Comparison of ENCODE assay signal across 19 mouse cellular contexts in the genomic region with DNA sequence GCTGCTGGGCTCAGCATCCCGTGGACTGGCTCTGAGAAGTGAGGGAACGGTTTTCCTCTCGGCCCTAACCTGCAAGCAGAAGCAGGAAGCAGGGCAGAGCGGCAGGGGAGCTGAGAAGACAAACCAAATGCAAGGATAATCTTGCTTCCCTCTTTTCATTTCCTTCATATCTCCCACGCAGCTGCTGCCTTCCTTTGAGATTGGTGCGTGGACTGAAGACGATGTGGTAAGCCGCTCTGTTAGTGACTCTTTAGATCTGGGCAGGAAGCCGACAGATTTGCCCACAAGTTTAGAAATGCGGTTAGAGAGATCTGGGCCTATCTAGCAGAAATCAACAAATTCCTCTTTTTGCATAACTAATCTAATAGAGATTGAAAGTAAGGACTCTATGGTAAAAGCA.
DNase-seq lines count a peak whose midpoint lies in the region; ATAC-seq and TF ChIP-seq lines count a peak whose summit lies in the region.
"Had no signal": no experiment of that assay in that cellular context is flagged by ENCODE, and none has a peak within 500 bp of the region (broad histone marks: within the 10 kb centered on the region; RNA-seq: fewer than 3 reads in every experiment).

No protein-coding gene starts in this region.

- H3K27me3 ChIP-seq in hindbrain, postnatal 0 days (ENCODE audit: insufficient read depth, low read length), result no peaks in the 10 kb centered on the region
- H3K27me3 ChIP-seq: heart, embryonic 12.5 days; limb, embryonic 13.5 days; liver, embryonic 15.5 days had no signal

- no peak overlapping the region for H3K9ac ChIP-seq in hindbrain, postnatal 0 days (replicated peaks; ENCODE audit: low read length)
- H3K9ac ChIP-seq: forebrain, postnatal 0 days; heart, embryonic 12.5 days; limb, embryonic 13.5 days; liver, embryonic 15.5 days had no signal

- H3K4me1 ChIP-seq in hindbrain, postnatal 0 days (ENCODE audit: insufficient read depth, low read length), result no peaks in the 10 kb centered on the region
- H3K4me1 ChIP-seq: liver, embryonic 15.5 days had no signal

- WGBS in hindbrain, postnatal 0 days, result 84% methylated on average over 10 of the region's 10 CpGs

- H3K36me3 ChIP-seq in hindbrain, postnatal 0 days (ENCODE audit: insufficient read depth, low read length), result no peaks in the 10 kb centered on the region

- no peaks in the 10 kb centered on the region for H3K9me3 ChIP-seq in hindbrain, postnatal 0 days (ENCODE audit: low read length)
- H3K9me3 ChIP-seq: heart, embryonic 12.5 days; limb, embryonic 13.5 days; liver, embryonic 15.5 days had no signal

- no peak overlapping the region for H3K4me3 ChIP-seq in hindbrain, postnatal 0 days (ENCODE audit: low read length)
- H3K4me3 ChIP-seq: heart, embryonic 12.5 days; layer of hippocampus, adult 2 months; limb, embryonic 13.5 days; liver, embryonic 15.5 days had no signal

- peak; percentile 81 for ATAC-seq in frontal cortex, adult (ENCODE audit: low TSS enrichment)
- peak; percentile 88 for ATAC-seq in megakaryocyte progenitor cell, adult 5-6 weeks (replicated peaks; ENCODE audit: poor library complexity)
- ATAC-seq in hindbrain, postnatal 0 days, result no peak
- ATAC-seq: forebrain, postnatal 0 days had no signal

- no peak overlapping the region for H3K27ac ChIP-seq in hindbrain, postnatal 0 days
- H3K27ac ChIP-seq: layer of hippocampus, adult 2 months; limb, embryonic 13.5 days; liver, embryonic 15.5 days had no signal

- intact Hi-C loops in left cerebral cortex, postnatal 4 days (cut with DNase I), result no loop called here
- intact Hi-C loops in heart, postnatal 25 days (cut with DNase I), result no loop called here

- H3K4me2 ChIP-seq in hindbrain, postnatal 0 days (ENCODE audit: low read depth, low read length), result no peak overlapping the region
- H3K4me2 ChIP-seq: heart, embryonic 12.5 days; limb, embryonic 13.5 days; liver, embryonic 15.5 days had no signal

- TF ChIP-seq CTCF in hindbrain, postnatal 0 days (IDR thresholded peaks at IDR 0.05; ENCODE audit: low read depth), result no peak

- DNase-seq in frontal cortex, postnatal 14 days (ENCODE audit: low spot score in 2 of 2), result no peak
- peak; percentile 65 for DNase-seq in thymus, postnatal 0 days (ENCODE audit: low spot score)
- DNase-seq in thymus, postnatal 36 days, result no peak
- DNase-seq in hindbrain, postnatal 0 days (ENCODE audit: low spot score), result no peak
- no peak for DNase-seq in left cerebral cortex, postnatal 4 days
- no peak for DNase-seq in heart, postnatal 25 days (ENCODE audit: low spot score)
- DNase-seq: cerebellum, adult 9-10 months; forebrain, postnatal 0 days; gastrocnemius, postnatal 10 days; heart, postnatal 4 days; kidney, adult 9 months; lung, postnatal 10 days; midbrain, embryonic 14.5 days had no signal
